Mouse (Mus musculus) midbrain, embryonic 15.5 days (tissue): ENCODE measurements around the gene Oscp1. TPM values are rescaled to one million over a fixed set of nuclear protein-coding genes. Genes with fewer than 3 reads are reported as not detected.

ENCODE experiments used
- ATAC-seq: fragments of 200-750 bp; cut with Nextera tagmentation; replicated peaks from 2 replicates; pipeline ENCODE4 v1.8.0; 2017; ENCODE audit warnings: moderate TSS enrichment
- H3K27ac ChIP-seq: fragments of 300-500 bp; sonication (generic); 2 replicates; pipeline ENCODE4 v1.5.1; 2015; ENCODE audit warnings: mild to moderate bottlenecking, inconsistent platforms
- H3K27me3 ChIP-seq: fragments of 300-500 bp; sonication (generic); replicated peaks from 2 replicates; pipeline ENCODE4 v1.6.1; 2015; ENCODE audit warnings: inconsistent platforms
- H3K36me3 ChIP-seq: fragments of 300-500 bp; sonication (generic); replicated peaks from 2 replicates; pipeline ENCODE4 v1.6.1; 2015; ENCODE audit warnings: inconsistent platforms
- H3K4me1 ChIP-seq: fragments of 300-500 bp; sonication (generic); 2 replicates; pipeline ENCODE4 v1.6.1; 2015; ENCODE audit warnings: inconsistent platforms
- H3K4me2 ChIP-seq: fragments of 300-500 bp; sonication (generic); 2 replicates; pipeline ENCODE4 v1.6.1; 2015; ENCODE audit warnings: inconsistent platforms, mild to moderate bottlenecking, moderate library complexity
- H3K4me3 ChIP-seq: fragments of 300-500 bp; sonication (generic); 2 replicates; pipeline ENCODE4 v1.5.1; 2015; ENCODE audit warnings: mild to moderate bottlenecking, inconsistent platforms
- H3K9ac ChIP-seq: fragments of 300-500 bp; sonication (generic); 2 replicates; pipeline ENCODE4 v1.6.1; 2015; ENCODE audit warnings: mild to moderate bottlenecking, inconsistent platforms
- H3K9me3 ChIP-seq: fragments of 300-500 bp; sonication (generic); 2 replicates; pipeline ENCODE4 v1.6.1; 2016; ENCODE audit warnings: inconsistent platforms
- WGBS: fragments of 180-500 bp; shearing (Covaris S2); methylation state at CpG from one replicate; pipeline ENCODE4 v1.1.7; 2015; ENCODE audit warnings: mixed read lengths; 5-methylcytosine and 5-hydroxymethylcytosine counted together
- polyA plus RNA-seq: library from polyadenylated mRNA; unstranded; fragments of >200 nt; fragmentation: Nextera tagmentation; extraction: Ambion mirVana; gene quantifications from 2 replicates; pipeline ENCODE4 v1.2.1, GENCODE M21; 2015

Gene Oscp1
- polyA plus RNA-seq = 43.7 and 47.7 TPM in 2 replicates

GRCm38 (mm10) chr4:126058134-126058996 is at the start of gene Oscp1:
Gene Oscp1, plus strand, starts transcription at chr4:126058565.
- H3K4me3 ChIP-seq = peak within 1 kb of the TSS; percentile 63
- under 1% methylated on average over 57 of the region's 57 CpGs for WGBS
- H3K4me2 ChIP-seq = peak within 1 kb of the TSS; percentile 67
- H3K9ac ChIP-seq = peak within 1 kb of the TSS; percentile 74
- peak; percentile 98 for ATAC-seq
- peak within 1 kb of the TSS; percentile 63 for H3K27ac ChIP-seq
- H3K27me3 ChIP-seq = no peaks in the 10 kb centered on the region
- H3K36me3 ChIP-seq = peaks cover 22% of the 10 kb centered on the region
- H3K9me3 ChIP-seq = no peaks in the 10 kb centered on the region
- peaks cover 24% of the 10 kb centered on the region for H3K4me1 ChIP-seq

DNA sequence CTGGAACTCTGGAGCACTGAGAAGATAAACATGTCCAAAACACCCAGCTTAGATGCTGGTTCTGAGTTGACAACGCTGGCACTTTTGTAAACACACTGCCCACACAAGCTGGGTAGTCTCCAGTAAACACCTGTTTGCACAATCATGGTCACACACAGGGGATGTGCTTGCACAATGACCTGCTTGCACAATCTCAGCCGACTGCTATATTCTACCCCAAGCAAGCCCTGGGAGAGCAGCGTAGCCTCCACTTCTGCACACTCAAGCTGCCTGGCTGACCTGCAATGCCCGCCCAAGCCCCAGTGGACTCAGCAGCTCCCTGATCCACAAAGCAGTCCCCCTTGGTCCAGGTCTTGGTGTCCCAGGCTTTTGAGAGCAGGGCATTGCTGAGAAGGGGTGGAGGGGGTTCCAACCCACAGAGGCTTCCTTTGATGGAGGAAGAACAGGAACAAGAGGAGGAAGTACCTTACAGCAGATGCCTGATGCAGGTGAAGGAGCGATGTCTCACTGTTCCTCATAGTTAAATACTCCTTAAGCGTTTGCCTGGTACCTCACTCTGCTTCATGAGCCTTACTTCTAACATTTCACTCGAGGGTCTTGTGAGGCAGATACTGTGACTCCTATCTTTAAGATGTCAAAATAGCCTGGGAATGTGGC is 40.6 kb upstream of the Oscp1 start:
- H3K36me3 ChIP-seq = no peaks in the 10 kb centered on the region
- H3K4me1 ChIP-seq = no peaks in the 10 kb centered on the region
- H3K27me3 ChIP-seq = no peaks in the 10 kb centered on the region
- no peaks in the 10 kb centered on the region for H3K9me3 ChIP-seq
- no peak overlapping the region for H3K9ac ChIP-seq
- no peak overlapping the region for H3K4me2 ChIP-seq
- no peak for ATAC-seq
- no peak overlapping the region for H3K4me3 ChIP-seq
- H3K27ac ChIP-seq = no peak overlapping the region
- 83% methylated on average over 7 of the region's 7 CpGs for WGBS

- Histone ChIP-seq H3K9me3 (no peaks in the 10 kb centered on the region), H3K9ac (no peak overlapping the region), H3K4me1 (no peaks in the 10 kb centered on the region), H3K4me3 (no peak overlapping the region), H3K27me3 (no peaks in the 10 kb centered on the region), H3K36me3 (no peaks in the 10 kb centered on the region), H3K4me2 (no peak overlapping the region), H3K27ac (no peak overlapping the region)
- no peak for ATAC-seq
- WGBS = 83% methylated on average over 11 of the region's 11 CpGs
Observed at GRCm38 (mm10) chr4:126018966-126019538, 39.3 kb upstream of the Oscp1 start.

DNA sequence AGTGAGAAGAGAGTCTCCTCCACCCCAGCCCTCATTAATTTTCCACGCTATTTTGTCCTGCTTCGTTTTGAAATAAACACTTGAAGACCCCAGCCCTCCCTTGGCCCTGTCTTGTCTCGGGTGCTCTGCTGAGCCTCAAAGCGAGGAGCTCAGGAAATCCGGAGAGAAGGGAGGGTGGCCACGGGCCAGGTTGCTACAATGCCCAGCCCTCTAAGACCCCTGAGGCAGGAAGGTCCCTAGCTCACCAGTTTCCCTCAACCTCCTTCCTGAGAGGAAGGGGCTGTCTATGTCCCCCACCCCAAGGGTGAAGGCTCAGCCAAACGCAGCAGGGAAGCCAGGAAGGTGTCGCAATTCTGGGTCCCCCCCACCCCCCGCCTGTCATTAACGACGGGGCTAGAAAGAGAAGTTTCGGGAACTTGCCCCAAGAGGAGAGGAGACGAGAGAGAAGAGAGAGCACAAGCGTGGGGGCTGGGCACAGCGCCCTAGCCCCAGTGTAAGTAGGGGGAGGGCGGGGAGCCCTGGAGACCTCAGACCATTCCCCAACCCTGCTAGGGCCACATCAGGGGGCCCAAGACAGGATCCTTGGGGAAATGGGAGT is 34.0 kb upstream of the Oscp1 start, which contains the start of gene Csf3r:
Gene Csf3r, plus strand, starts transcription at position 248 of the 598 bp plus-strand sequence.
- no peaks in the 10 kb centered on the region for H3K9me3 ChIP-seq
- H3K27me3 ChIP-seq = no peaks in the 10 kb centered on the region
- 66% methylated on average over 16 of the region's 16 CpGs for WGBS
- no peak for ATAC-seq
- no peaks in the 10 kb centered on the region for H3K4me1 ChIP-seq
- no peaks in the 10 kb centered on the region for H3K36me3 ChIP-seq
- H3K4me2 ChIP-seq = no peak within 1 kb of the TSS
- H3K4me3 ChIP-seq = no peak within 1 kb of the TSS
- H3K27ac ChIP-seq = no peak within 1 kb of the TSS
- no peak within 1 kb of the TSS for H3K9ac ChIP-seq

DNA sequence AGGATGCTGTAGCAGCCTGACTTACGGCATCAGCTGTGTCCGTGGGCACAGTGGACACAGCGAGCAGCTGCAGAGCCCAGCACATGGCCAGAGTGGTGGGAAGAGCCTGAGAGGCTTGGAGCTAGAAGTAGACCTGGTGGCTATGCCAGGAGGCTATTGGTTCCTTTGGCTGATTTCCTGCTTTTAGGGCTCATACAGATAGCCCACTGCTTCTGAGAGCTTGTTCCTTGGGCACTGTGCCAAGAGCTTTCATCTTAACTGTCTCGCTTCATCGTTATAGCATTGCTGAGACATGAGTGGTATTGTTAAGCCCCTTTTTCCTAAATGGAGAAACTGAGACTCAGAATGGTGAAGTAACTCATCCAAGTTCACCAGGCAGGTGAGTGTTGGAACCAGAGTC is 32.6 kb upstream of the Oscp1 start:
- H3K36me3 ChIP-seq = no peaks in the 10 kb centered on the region
- H3K9ac ChIP-seq = no peak overlapping the region
- no peak overlapping the region for H3K4me2 ChIP-seq
- H3K27me3 ChIP-seq = no peaks in the 10 kb centered on the region
- WGBS = 82% methylated on average over 5 of the region's 5 CpGs
- no peaks in the 10 kb centered on the region for H3K4me1 ChIP-seq
- no peaks in the 10 kb centered on the region for H3K9me3 ChIP-seq
- no peak overlapping the region for H3K4me3 ChIP-seq
- H3K27ac ChIP-seq = no peak overlapping the region
- no peak for ATAC-seq

- ATAC-seq = no peak
- Histone ChIP-seq H3K27ac (no peak overlapping the region), H3K9me3 (no peaks in the 10 kb centered on the region), H3K36me3 (no peaks in the 10 kb centered on the region), H3K4me2 (no peak overlapping the region), H3K9ac (no peak overlapping the region), H3K27me3 (no peaks in the 10 kb centered on the region), H3K4me1 (no peaks in the 10 kb centered on the region), H3K4me3 (no peak overlapping the region)
- WGBS = 87% methylated on average over 3 of the region's 3 CpGs
Observed at GRCm38 (mm10) chr4:126027980-126028379, 30.4 kb upstream of the Oscp1 start.

DNA sequence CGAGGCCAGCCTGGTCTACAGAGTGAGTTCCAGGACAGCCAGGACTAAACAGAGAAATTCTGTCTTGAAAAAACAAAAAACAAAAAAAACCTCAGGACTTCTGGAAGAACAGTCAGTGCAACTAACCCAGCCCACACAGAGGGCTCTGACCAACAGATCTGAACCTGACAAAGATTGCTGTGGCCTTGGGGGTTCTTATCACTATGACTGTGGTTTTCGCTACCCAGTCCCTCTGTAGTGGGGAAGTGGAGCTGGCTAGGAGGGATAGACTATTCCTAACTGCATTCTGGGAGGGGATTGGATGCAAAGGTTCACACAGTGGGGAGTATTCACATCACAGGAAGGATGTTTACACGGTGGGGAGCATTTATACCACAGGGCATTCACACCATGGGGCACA is 29.3 kb upstream of the Oscp1 start:
- no peak for ATAC-seq
- 71% methylated on average over 3 of the region's 3 CpGs for WGBS

DNA sequence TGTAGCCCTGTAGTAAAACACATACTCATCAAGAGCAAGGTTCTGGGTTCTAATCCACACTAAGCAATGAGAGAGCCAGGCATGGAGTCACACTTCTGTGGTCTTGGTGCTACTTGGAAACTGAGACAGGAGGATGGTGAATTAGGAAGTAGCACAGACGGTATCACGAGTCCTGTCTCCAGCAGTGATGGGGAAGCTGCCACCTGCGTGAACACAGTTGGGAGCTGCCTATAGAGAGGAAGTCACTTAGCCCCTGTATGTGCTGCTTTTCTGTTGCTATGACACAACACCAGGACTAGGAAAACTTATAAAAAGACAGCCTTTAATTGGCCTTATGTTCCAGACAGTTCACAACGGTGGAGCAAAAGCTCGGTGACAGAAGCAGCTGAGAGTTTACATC is 27.7 kb upstream of the Oscp1 start:
- H3K27me3 ChIP-seq = no peaks in the 10 kb centered on the region
- no peaks in the 10 kb centered on the region for H3K36me3 ChIP-seq
- 80% methylated on average over 5 of the region's 5 CpGs for WGBS
- no peak overlapping the region for H3K27ac ChIP-seq
- no peak overlapping the region for H3K9ac ChIP-seq
- H3K9me3 ChIP-seq = no peaks in the 10 kb centered on the region
- ATAC-seq = no peak
- H3K4me1 ChIP-seq = no peaks in the 10 kb centered on the region
- no peak overlapping the region for H3K4me2 ChIP-seq
- no peak overlapping the region for H3K4me3 ChIP-seq

More for the DNA sequence above, 29.3 kb upstream of the Oscp1 start:
- Histone ChIP-seq H3K27ac (no peak overlapping the region), H3K9ac (no peak overlapping the region), H3K36me3 (no peaks in the 10 kb centered on the region), H3K9me3 (no peaks in the 10 kb centered on the region), H3K4me2 (no peak overlapping the region), H3K4me1 (no peaks in the 10 kb centered on the region), H3K27me3 (no peaks in the 10 kb centered on the region), H3K4me3 (no peak overlapping the region)

DNA sequence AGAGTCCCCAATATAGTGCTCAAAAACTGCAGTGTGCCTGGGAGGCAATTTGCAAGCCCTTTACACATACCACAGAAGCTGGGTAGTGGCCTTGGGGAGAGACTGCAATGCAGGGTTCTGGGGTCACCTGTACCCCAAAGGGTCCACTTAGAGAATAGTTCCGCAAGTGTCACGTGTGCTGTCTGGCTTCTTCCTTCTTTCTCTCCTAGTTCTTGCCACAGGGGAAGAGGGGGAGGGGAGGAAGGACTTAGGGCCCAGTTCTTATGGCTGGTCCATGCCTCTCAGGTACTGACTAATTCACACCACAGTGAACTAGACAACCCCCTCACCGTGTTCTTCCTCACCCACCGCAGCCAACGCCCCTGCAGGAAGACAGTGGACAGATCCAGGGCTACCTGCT is 23.0 kb upstream of the Oscp1 start:
- no peak overlapping the region for H3K4me3 ChIP-seq
- no peak for ATAC-seq
- no peaks in the 10 kb centered on the region for H3K27me3 ChIP-seq
- H3K9me3 ChIP-seq = no peaks in the 10 kb centered on the region
- H3K4me1 ChIP-seq = no peaks in the 10 kb centered on the region
- H3K27ac ChIP-seq = no peak overlapping the region
- H3K36me3 ChIP-seq = no peaks in the 10 kb centered on the region
- 86% methylated on average over 5 of the region's 5 CpGs for whole genome bisulfite sequencing
- no peak overlapping the region for H3K9ac ChIP-seq
- H3K4me2 ChIP-seq = no peak overlapping the region

- Histone ChIP-seq H3K4me3 (peak within 1 kb of the TSS; percentile 86), H3K4me1 (peaks cover 13% of the 10 kb centered on the region), H3K9ac (peak within 1 kb of the TSS; percentile 78), H3K9me3 (no peaks in the 10 kb centered on the region), H3K36me3 (peaks cover 17% of the 10 kb centered on the region; the same call in 1 of the 2 replicates), H3K27me3 (no peaks in the 10 kb centered on the region), H3K4me2 (peak within 1 kb of the TSS; percentile 89), H3K27ac (peak within 1 kb of the TSS; percentile 80)
- under 1% methylated on average over 56 of the region's 56 CpGs for WGBS
- ATAC-seq = peak; percentile 96
Observed at GRCm38 (mm10) chr4:126046851-126047585, 11.3 kb upstream of the Oscp1 start, which contains the start of gene Mrps15. Gene Mrps15, plus strand, starts transcription at chr4:126046925.

- Histone ChIP-seq H3K4me1 (peaks cover 13% of the 10 kb centered on the region), H3K36me3 (peaks cover 40% of the 10 kb centered on the region), H3K9me3 (no peaks in the 10 kb centered on the region), H3K27ac (no peak overlapping the region), H3K27me3 (no peaks in the 10 kb centered on the region), H3K4me3 (no peak overlapping the region), H3K9ac (no peak overlapping the region), H3K4me2 (no peak overlapping the region)
- 83% methylated on average over 7 of the region's 7 CpGs for WGBS
- no peak for ATAC-seq
Observed at GRCm38 (mm10) chr4:126051617-126052016, 6.7 kb upstream of the Oscp1 start.
